Mouse (Mus musculus): ENCODE results near the gene Olfr819.
"Not testable (repeated sequence)": the region's sequence is repeated elsewhere in the genome, so short reads cannot be mapped to it uniquely, and the experiment has no call there.

- not testable (repeated sequence) for TF ChIP-seq POLR2A (IDR thresholded peaks at IDR 0.05; ENCODE audit: insufficient read depth, low read depth, low read length); CTCF (IDR thresholded peaks at IDR 0.05); EP300 (IDR thresholded peaks at IDR 0.05; ENCODE audit: insufficient read depth, low read depth, low read length)
Measured at GRCm38 (mm10) chr10:129966232-129966631, 834 bp downstream of the Olfr819 start.

Data from heart, adult 2 months (tissue).